Mouse (Mus musculus): ENCODE results near the gene Mtus2. TPM values are rescaled to one million over a fixed set of nuclear protein-coding genes. Genes with fewer than 3 reads are reported as not detected.

The Mtus2 gene
- polyA plus RNA-seq, 1 experiment from 2014 or later = 27.7 TPM

DNA sequence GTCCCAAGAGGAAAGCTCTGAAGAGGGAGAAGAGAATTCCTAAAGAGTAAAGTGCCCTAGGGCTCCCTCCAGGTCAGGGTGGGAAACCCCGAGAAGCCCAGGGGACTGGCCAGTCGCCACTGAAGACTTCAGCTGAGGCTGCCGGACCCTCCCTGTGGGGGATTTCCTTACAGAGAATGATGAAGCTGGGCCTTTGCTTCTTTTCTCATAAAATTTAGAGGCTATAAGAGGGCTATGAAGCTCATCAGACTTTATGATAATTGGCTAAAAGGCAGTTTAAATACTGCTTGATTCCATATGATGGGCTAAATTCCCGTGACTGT, 224.1 kb downstream of the Mtus2 start:
- H3K4me3 ChIP-seq (ENCODE audit: low read depth, low read length) = no peak overlapping the region
- no peak for ATAC-seq (replicated peaks; ENCODE audit: low FRiP score, low TSS enrichment, low read depth)
- no peaks in the 10 kb centered on the region for H3K36me3 ChIP-seq (ENCODE audit: control insufficient read depth, insufficient read depth, low read length)
- 38% methylated on average over 4 of the region's 4 CpGs for WGBS
- H3K27ac ChIP-seq (ENCODE audit: low read depth) = no peak overlapping the region
- no peak overlapping the region for H3K9ac ChIP-seq (ENCODE audit: low read length)
- no peak overlapping the region for H3K4me2 ChIP-seq (ENCODE audit: low read length)
- peaks cover 11% of the 10 kb centered on the region for H3K9me3 ChIP-seq (ENCODE audit: control insufficient read depth, low read length)
- no peaks in the 10 kb centered on the region; the same call in 1 of the 2 replicates for H3K4me1 ChIP-seq (replicated peaks; ENCODE audit: control insufficient read depth, insufficient read depth, low read length)
- no peaks in the 10 kb centered on the region for H3K27me3 ChIP-seq (replicated peaks; ENCODE audit: control insufficient read depth, insufficient read depth, low read length)
- no peak for DNase-seq (ENCODE audit: low spot score)

DNA sequence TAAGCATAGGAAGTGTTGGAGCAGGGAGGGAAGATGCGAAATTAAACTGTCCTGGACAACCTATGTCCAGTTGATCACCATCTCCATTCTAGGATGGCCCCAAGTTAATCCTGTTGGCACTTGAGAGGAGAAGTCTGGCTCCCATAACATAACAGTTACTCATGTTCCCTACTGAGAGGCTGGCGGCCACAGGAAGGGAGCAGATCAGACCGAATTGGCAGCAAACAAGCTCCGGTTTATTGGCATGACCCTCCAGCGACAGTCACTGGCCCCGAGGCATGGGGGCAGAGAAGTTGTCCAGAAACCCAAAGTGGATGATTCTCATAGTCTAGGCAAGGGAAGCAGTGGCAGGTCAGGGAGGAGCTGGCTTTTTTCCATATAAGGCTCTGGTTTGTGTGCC, 224.8 kb downstream of the Mtus2 start:
- WGBS = 78% methylated on average over 6 of the region's 6 CpGs
- H3K4me3 ChIP-seq (ENCODE audit: low read depth, low read length) = no peak overlapping the region
- H3K4me1 ChIP-seq (replicated peaks; ENCODE audit: control insufficient read depth, insufficient read depth, low read length) = no peaks in the 10 kb centered on the region; the same call in 1 of the 2 replicates
- no peak overlapping the region for H3K9ac ChIP-seq (ENCODE audit: low read length)
- no peak for DNase-seq (ENCODE audit: low spot score)
- no peaks in the 10 kb centered on the region for H3K36me3 ChIP-seq (ENCODE audit: control insufficient read depth, insufficient read depth, low read length)
- no peak overlapping the region for H3K27ac ChIP-seq (ENCODE audit: low read depth)
- H3K4me2 ChIP-seq (ENCODE audit: low read length) = no peak overlapping the region
- no peak for ATAC-seq (replicated peaks; ENCODE audit: low FRiP score, low TSS enrichment, low read depth)
- no peaks in the 10 kb centered on the region for H3K27me3 ChIP-seq (replicated peaks; ENCODE audit: control insufficient read depth, insufficient read depth, low read length)
- H3K9me3 ChIP-seq (ENCODE audit: control insufficient read depth, low read length) = peaks cover 11% of the 10 kb centered on the region

- WGBS = 79% methylated on average over 1 of the region's 1 CpGs
- Histone ChIP-seq H3K9ac (ENCODE audit: low read length) (no peak overlapping the region), H3K36me3 (ENCODE audit: control insufficient read depth, insufficient read depth, low read length) (no peaks in the 10 kb centered on the region), H3K9me3 (ENCODE audit: control insufficient read depth, low read length) (peaks cover 7% of the 10 kb centered on the region), H3K4me3 (ENCODE audit: low read depth, low read length) (no peak overlapping the region), H3K27me3 (replicated peaks; ENCODE audit: control insufficient read depth, insufficient read depth, low read length) (no peaks in the 10 kb centered on the region), H3K4me2 (ENCODE audit: low read length) (no peak overlapping the region), H3K27ac (ENCODE audit: low read depth) (no peak overlapping the region), H3K4me1 (replicated peaks; ENCODE audit: control insufficient read depth, insufficient read depth, low read length) (no peaks in the 10 kb centered on the region)
- DNase-seq (ENCODE audit: low spot score) (no peak), ATAC-seq (replicated peaks; ENCODE audit: low FRiP score, low TSS enrichment, low read depth) (no peak)
Measured at GRCm38 (mm10) chr5:148185898-148186297, 228.8 kb downstream of the Mtus2 start.

DNA sequence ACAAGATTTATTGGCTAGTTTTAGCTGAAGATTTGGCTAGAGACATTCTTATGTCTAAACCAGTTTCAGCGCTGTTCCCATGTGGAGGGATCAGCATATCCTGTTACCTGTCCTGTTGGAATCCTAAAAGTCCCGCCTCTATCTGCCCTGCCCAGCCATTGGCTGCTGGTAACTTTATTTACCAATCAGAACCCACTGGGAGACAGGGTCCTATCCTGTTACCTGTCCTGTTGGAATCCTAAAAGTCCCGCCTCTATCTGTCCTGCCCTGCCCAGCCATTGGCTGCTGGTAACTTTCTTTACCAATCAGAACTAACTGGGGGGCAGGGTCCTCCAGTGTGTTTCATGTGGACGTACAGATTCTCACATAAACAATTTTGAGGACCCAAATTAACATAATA, 234.3 kb downstream of the Mtus2 start:
- Histone ChIP-seq H3K4me2 (ENCODE audit: low read length) (no peak overlapping the region), H3K4me3 (ENCODE audit: low read depth, low read length) (no peak overlapping the region), H3K9me3 (ENCODE audit: control insufficient read depth, low read length) (no peaks in the 10 kb centered on the region), H3K27me3 (replicated peaks; ENCODE audit: control insufficient read depth, insufficient read depth, low read length) (no peaks in the 10 kb centered on the region), H3K9ac (ENCODE audit: low read length) (no peak overlapping the region), H3K27ac (ENCODE audit: low read depth) (no peak overlapping the region), H3K4me1 (replicated peaks; ENCODE audit: control insufficient read depth, insufficient read depth, low read length) (no peaks in the 10 kb centered on the region), H3K36me3 (ENCODE audit: control insufficient read depth, insufficient read depth, low read length) (no peaks in the 10 kb centered on the region)
- 27% methylated on average over 4 of the region's 4 CpGs for WGBS
- ATAC-seq (replicated peaks; ENCODE audit: low FRiP score, low TSS enrichment, low read depth) = no peak; the same call in 1 of the 2 replicates
- DNase-seq (ENCODE audit: low spot score) = no peak

DNA sequence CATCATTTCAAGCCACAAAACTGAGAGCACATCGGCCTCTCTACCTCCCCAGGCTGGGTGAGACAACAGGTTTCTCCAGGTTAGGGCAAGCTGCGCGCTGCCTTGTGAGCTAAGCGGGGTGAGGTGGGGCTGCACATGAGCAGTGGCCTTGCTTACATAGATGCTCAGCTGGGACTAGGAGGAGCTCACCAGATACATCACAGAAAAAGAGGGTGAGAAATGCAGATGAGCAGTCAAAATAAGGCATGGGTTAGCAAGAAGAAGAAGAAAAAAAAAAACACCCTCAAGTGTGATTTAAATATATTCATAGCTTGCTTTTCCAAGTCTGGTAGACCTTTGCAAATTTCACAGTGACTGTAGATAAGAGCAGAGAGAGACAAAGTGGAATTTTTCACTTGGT, 254.7 kb downstream of the Mtus2 start:
- Histone ChIP-seq H3K4me2 (ENCODE audit: low read length) (no peak overlapping the region), H3K4me3 (ENCODE audit: low read depth, low read length) (no peak overlapping the region), H3K27me3 (replicated peaks; ENCODE audit: control insufficient read depth, insufficient read depth, low read length) (no peaks in the 10 kb centered on the region), H3K9ac (ENCODE audit: low read length) (no peak overlapping the region), H3K9me3 (ENCODE audit: control insufficient read depth, low read length) (no peaks in the 10 kb centered on the region), H3K36me3 (ENCODE audit: control insufficient read depth, insufficient read depth, low read length) (no peaks in the 10 kb centered on the region), H3K4me1 (replicated peaks; ENCODE audit: control insufficient read depth, insufficient read depth, low read length) (no peaks in the 10 kb centered on the region), H3K27ac (ENCODE audit: low read depth) (no peak overlapping the region)
- ATAC-seq (replicated peaks; ENCODE audit: low FRiP score, low TSS enrichment, low read depth) (no peak), DNase-seq (ENCODE audit: low spot score) (no peak)
- 95% methylated on average over 4 of the region's 4 CpGs for WGBS

DNA sequence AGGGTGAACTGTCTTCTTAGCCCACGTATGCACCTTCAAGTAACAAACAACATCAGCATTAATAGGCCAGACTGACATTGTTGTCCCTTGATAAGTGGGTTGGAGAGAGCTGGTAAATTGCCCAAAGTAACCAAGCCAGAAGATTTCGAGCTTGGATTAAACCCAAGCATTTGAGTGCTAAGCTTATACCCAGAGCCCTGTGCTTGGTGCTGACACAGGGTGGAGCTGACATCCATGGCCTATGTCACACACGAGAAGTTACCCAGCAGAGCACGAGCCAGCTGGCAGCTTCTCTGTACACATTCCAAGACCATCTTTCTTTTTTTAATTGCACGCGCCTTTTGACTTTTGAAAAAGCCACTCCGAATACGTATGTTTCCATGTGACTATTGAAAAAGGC, 259.7 kb downstream of the Mtus2 start:
- WGBS = 81% methylated on average over 8 of the region's 8 CpGs
- Histone ChIP-seq H3K4me2 (ENCODE audit: low read length) (no peak overlapping the region), H3K36me3 (ENCODE audit: control insufficient read depth, insufficient read depth, low read length) (no peaks in the 10 kb centered on the region), H3K9ac (ENCODE audit: low read length) (no peak overlapping the region), H3K27ac (ENCODE audit: low read depth) (no peak overlapping the region), H3K27me3 (replicated peaks; ENCODE audit: control insufficient read depth, insufficient read depth, low read length) (no peaks in the 10 kb centered on the region), H3K4me1 (replicated peaks; ENCODE audit: control insufficient read depth, insufficient read depth, low read length) (no peaks in the 10 kb centered on the region), H3K4me3 (ENCODE audit: low read depth, low read length) (no peak overlapping the region), H3K9me3 (ENCODE audit: control insufficient read depth, low read length) (no peaks in the 10 kb centered on the region)
- DNase-seq (ENCODE audit: low spot score) (no peak), ATAC-seq (replicated peaks; ENCODE audit: low FRiP score, low TSS enrichment, low read depth) (no peak)

DNA sequence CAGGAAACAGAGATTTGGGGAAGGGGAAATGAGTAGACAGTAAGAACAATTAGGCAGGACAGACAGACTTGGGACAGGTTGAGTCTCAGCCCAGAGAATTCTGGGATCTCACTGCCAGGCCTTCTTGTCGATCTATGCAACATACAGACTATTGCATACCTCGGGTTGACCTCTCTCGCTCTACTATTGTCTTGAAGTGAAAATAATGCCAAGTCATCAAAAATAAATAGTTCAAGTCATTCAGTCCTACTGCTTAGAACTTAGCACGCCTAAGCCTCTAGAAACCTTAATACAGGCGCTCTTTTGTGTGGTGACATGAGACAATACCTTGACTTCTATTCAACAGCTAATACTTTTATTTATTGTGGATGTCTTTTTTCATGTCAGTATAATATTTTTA, 265.8 kb downstream of the Mtus2 start:
- H3K9me3 ChIP-seq (ENCODE audit: control insufficient read depth, low read length) = no peaks in the 10 kb centered on the region
- H3K4me2 ChIP-seq (ENCODE audit: low read length) = no peak overlapping the region
- no peaks in the 10 kb centered on the region for H3K4me1 ChIP-seq (replicated peaks; ENCODE audit: control insufficient read depth, insufficient read depth, low read length)
- no peak overlapping the region for H3K9ac ChIP-seq (ENCODE audit: low read length)
- no peak for DNase-seq (ENCODE audit: low spot score)
- no peak overlapping the region for H3K27ac ChIP-seq (ENCODE audit: low read depth)
- WGBS = 93% methylated on average over 5 of the region's 5 CpGs
- no peaks in the 10 kb centered on the region for H3K27me3 ChIP-seq (replicated peaks; ENCODE audit: control insufficient read depth, insufficient read depth, low read length)
- no peak for ATAC-seq (replicated peaks; ENCODE audit: low FRiP score, low TSS enrichment, low read depth)
- no peaks in the 10 kb centered on the region for H3K36me3 ChIP-seq (ENCODE audit: control insufficient read depth, insufficient read depth, low read length)
- H3K4me3 ChIP-seq (ENCODE audit: low read depth, low read length) = no peak overlapping the region

DNA sequence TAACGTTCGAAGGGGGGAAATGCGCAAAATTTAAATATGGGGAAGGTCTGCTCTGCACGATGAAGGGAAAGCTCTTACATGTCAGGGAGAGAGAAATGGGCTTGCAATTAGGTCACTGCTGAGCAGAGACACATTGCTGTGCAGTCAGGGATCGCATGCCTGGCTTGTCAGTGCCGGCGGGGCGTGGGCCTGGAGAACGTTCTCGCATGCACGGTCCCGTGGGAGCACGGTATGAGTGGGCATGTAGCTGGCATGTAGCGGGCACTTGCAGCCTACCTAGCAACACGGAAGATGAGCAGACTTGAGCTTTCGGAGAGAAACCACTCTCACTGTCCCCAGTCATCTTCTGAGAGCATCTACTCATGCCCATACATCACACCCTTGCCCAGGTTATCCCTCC, 266.9 kb downstream of the Mtus2 start:
- H3K4me2 ChIP-seq (ENCODE audit: low read length) = no peak overlapping the region
- 84% methylated on average over 16 of the region's 16 CpGs for WGBS
- H3K27ac ChIP-seq (ENCODE audit: low read depth) = no peak overlapping the region
- no peaks in the 10 kb centered on the region for H3K9me3 ChIP-seq (ENCODE audit: control insufficient read depth, low read length)
- no peak overlapping the region for H3K9ac ChIP-seq (ENCODE audit: low read length)
- no peaks in the 10 kb centered on the region for H3K27me3 ChIP-seq (replicated peaks; ENCODE audit: control insufficient read depth, insufficient read depth, low read length)
- DNase-seq (ENCODE audit: low spot score) (no peak), ATAC-seq (replicated peaks; ENCODE audit: low FRiP score, low TSS enrichment, low read depth) (no peak)
- H3K36me3 ChIP-seq (ENCODE audit: control insufficient read depth, insufficient read depth, low read length) = no peaks in the 10 kb centered on the region
- no peaks in the 10 kb centered on the region for H3K4me1 ChIP-seq (replicated peaks; ENCODE audit: control insufficient read depth, insufficient read depth, low read length)
- H3K4me3 ChIP-seq (ENCODE audit: low read depth, low read length) = no peak overlapping the region

GRCm38 (mm10) chr5:148233714-148234113, 276.6 kb downstream of the Mtus2 start:
- 55% methylated on average over 18 of the region's 18 CpGs for WGBS
- ATAC-seq (replicated peaks; ENCODE audit: low FRiP score, low TSS enrichment, low read depth) (no peak), DNase-seq (ENCODE audit: low spot score) (no peak)
- Histone ChIP-seq H3K4me2 (ENCODE audit: low read length) (0 out of 2 replicates have a peak overlapping the region, but pooled peaks have one; percentile 3), H3K27ac (ENCODE audit: low read depth) (no peak overlapping the region), H3K36me3 (ENCODE audit: control insufficient read depth, insufficient read depth, low read length) (no peaks in the 10 kb centered on the region), H3K9ac (ENCODE audit: low read length) (no peak overlapping the region), H3K4me1 (replicated peaks; ENCODE audit: control insufficient read depth, insufficient read depth, low read length) (no peaks in the 10 kb centered on the region), H3K9me3 (ENCODE audit: control insufficient read depth, low read length) (no peaks in the 10 kb centered on the region), H3K4me3 (ENCODE audit: low read depth, low read length) (no peak overlapping the region), H3K27me3 (replicated peaks; ENCODE audit: control insufficient read depth, insufficient read depth, low read length) (no peaks in the 10 kb centered on the region)

All from intestine, embryonic 14.5 days (tissue).